In genomic region chr3:95433301-95433915, GRCm38 (mm10) we compare ENCODE assay signal across 9 mouse cellular contexts. TPM values are rescaled to one million over a fixed set of nuclear protein-coding genes. Genes with fewer than 3 reads are reported as not detected.
DNase-seq lines count a peak whose midpoint lies in the region; ATAC-seq and TF ChIP-seq lines count a peak whose summit lies in the region.
"Had no signal": no experiment of that assay in that cellular context is flagged by ENCODE, and none has a peak within 500 bp of the region (broad histone marks: within the 10 kb centered on the region; RNA-seq: fewer than 3 reads in every experiment).

No protein-coding gene starts in this region.

- TF ChIP-seq CTCF in kidney, adult 2 months (conservative IDR thresholded peaks at IDR 0.05; ENCODE audit: insufficient read depth, insufficient read length, low read depth, low read length): no peak

- H3K36me3 ChIP-seq in kidney, embryonic 15.5 days: peaks cover 18% of the 10 kb centered on the region
- H3K36me3 ChIP-seq in kidney, adult 2 months (ENCODE audit: control insufficient read depth, insufficient read depth, low read length): peaks cover 2% of the 10 kb centered on the region; the same call in 1 of the 2 replicates
- H3K36me3 ChIP-seq in hindbrain, embryonic 12.5 days: peaks cover 12% of the 10 kb centered on the region
- peaks cover 11% of the 10 kb centered on the region for H3K36me3 ChIP-seq in midbrain, embryonic 13.5 days

- H3K9me3 ChIP-seq in kidney, embryonic 15.5 days (replicated peaks): no peaks in the 10 kb centered on the region
- no peaks in the 10 kb centered on the region for H3K9me3 ChIP-seq in hindbrain, embryonic 12.5 days (replicated peaks)
- H3K9me3 ChIP-seq in midbrain, embryonic 13.5 days: no peaks in the 10 kb centered on the region

- DNase-seq in kidney, adult 2 months: no peak
- peak; percentile 33 for DNase-seq in NIH3T3 (ENCODE audit: low read depth)
- DNase-seq in right cerebral cortex, postnatal 4 days: no peak
- DNase-seq in adrenal gland, adult 2 months: no peak
- DNase-seq in gastrocnemius, postnatal 10 days: no peak

- peaks cover 18% of the 10 kb centered on the region; the same call in 1 of the 2 replicates for H3K4me1 ChIP-seq in kidney, embryonic 15.5 days
- no peaks in the 10 kb centered on the region; the same call in 1 of the 2 replicates for H3K4me1 ChIP-seq in kidney, adult 2 months (ENCODE audit: control insufficient read depth, insufficient read depth, low read length)
- H3K4me1 ChIP-seq in hindbrain, embryonic 12.5 days: peaks cover 7% of the 10 kb centered on the region
- peaks cover 23% of the 10 kb centered on the region for H3K4me1 ChIP-seq in midbrain, embryonic 13.5 days (replicated peaks)

- H3K27ac ChIP-seq in kidney, embryonic 15.5 days: peak overlapping the region; percentile 91
- no peak overlapping the region; the same call in 1 of the 2 replicates for H3K27ac ChIP-seq in kidney, adult 2 months (ENCODE audit: insufficient read depth, low read depth, low read length)
- H3K27ac ChIP-seq in hindbrain, embryonic 12.5 days: 0 out of 2 replicates have a peak overlapping the region, but pooled peaks have one; percentile 62
- H3K27ac ChIP-seq in midbrain, embryonic 13.5 days: peak overlapping the region; percentile 87; the same call in 1 of the 2 replicates

- 0 out of 2 replicates have a peak overlapping the region, but pooled peaks have one; percentile 23 for H3K9ac ChIP-seq in kidney, embryonic 15.5 days
- H3K9ac ChIP-seq in hindbrain, embryonic 12.5 days: no peak overlapping the region
- H3K9ac ChIP-seq in midbrain, embryonic 13.5 days (replicated peaks): 0 out of 2 replicates have a peak overlapping the region, but pooled peaks have one; percentile 84

- peak overlapping the region; percentile 65 for H3K4me2 ChIP-seq in kidney, embryonic 15.5 days
- H3K4me2 ChIP-seq in hindbrain, embryonic 12.5 days (replicated peaks): peak overlapping the region; percentile 73
- peak overlapping the region; percentile 75 for H3K4me2 ChIP-seq in midbrain, embryonic 13.5 days (replicated peaks)

- no peak for ATAC-seq in kidney, embryonic 15.5 days (replicated peaks; ENCODE audit: low FRiP score)
- ATAC-seq in hindbrain, embryonic 12.5 days (ENCODE audit: low FRiP score): 0 out of 2 replicates have a peak, but pooled peaks have one; percentile 6
- no peak for ATAC-seq in midbrain, embryonic 13.5 days

- no peaks in the 10 kb centered on the region for H3K27me3 ChIP-seq in kidney, embryonic 15.5 days
- no peaks in the 10 kb centered on the region for H3K27me3 ChIP-seq in kidney, adult 2 months (replicated peaks; ENCODE audit: control insufficient read depth, insufficient read depth, low read length)
- no peaks in the 10 kb centered on the region for H3K27me3 ChIP-seq in hindbrain, embryonic 12.5 days
- no peaks in the 10 kb centered on the region for H3K27me3 ChIP-seq in midbrain, embryonic 13.5 days

- TF ChIP-seq POLR2A in kidney, adult 2 months (IDR thresholded peaks at IDR 0.05; ENCODE audit: low read depth, low read length): no peak

- whole genome bisulfite sequencing in kidney, embryonic 15.5 days: 75% methylated on average over 10 of the region's 10 CpGs
- WGBS in kidney, adult 2 months: 66% methylated on average over 10 of the region's 10 CpGs
- WGBS in hindbrain, embryonic 12.5 days: 76% methylated on average over 10 of the region's 10 CpGs
- 79% methylated on average over 10 of the region's 10 CpGs for WGBS in midbrain, embryonic 13.5 days

- H3K4me3 ChIP-seq in kidney, embryonic 15.5 days (replicated peaks): peak overlapping the region; percentile 96
- H3K4me3 ChIP-seq in kidney, adult 2 months (ENCODE audit: insufficient read depth, low read depth, low read length): no peak overlapping the region; the same call in 1 of the 2 replicates
- H3K4me3 ChIP-seq in hindbrain, embryonic 12.5 days: peak overlapping the region; percentile 83
- peak overlapping the region; percentile 87 for H3K4me3 ChIP-seq in midbrain, embryonic 13.5 days (replicated peaks)

RNA-seq across cellular contexts. Expression of gene Arnt, which starts 0.8 kb away (rescaled TPM):
- polyA plus RNA-seq in kidney, embryonic 15.5 days (2015; fragmentation: Nextera tagmentation; extraction: Ambion mirVana): 42.5 and 43.1 TPM in 2 replicates
- polyA plus RNA-seq in kidney, adult 2 months (2012; rRNA removed): 26.4 and 28.7 TPM in 2 replicates
- 34.3 and 37.7 TPM in 2 replicates for polyA plus RNA-seq in hindbrain, embryonic 12.5 days (2016; fragmentation: Nextera tagmentation; extraction: Ambion mirVana)
- polyA plus RNA-seq in midbrain, embryonic 13.5 days (2015; fragmentation: Nextera tagmentation; extraction: Ambion mirVana): 22.5 and 26.1 TPM in 2 replicates
- total RNA-seq in adrenal gland, adult 2 months (2021): 10 to 100 TPM; 52.6 to 63.4 TPM
- 49.3 and 53.9 TPM in 2 replicates for polyA plus RNA-seq in adrenal gland, adult 2 months (2012; rRNA removed)
- total RNA-seq in gastrocnemius, postnatal 10 days (2021): 10 to 100 TPM; 43.7 to 55.6 TPM

RNA-seq across cellular contexts. Expression of gene 4930558C23Rik, which starts 30.8 kb away (rescaled TPM):
- polyA plus RNA-seq in kidney, embryonic 15.5 days (2015; fragmentation: Nextera tagmentation; extraction: Ambion mirVana): 0.23 TPM in 1 of 2 replicates, not detected in the other
- not detected in 2 replicates for polyA plus RNA-seq in kidney, adult 2 months (2012; rRNA removed)
- not detected in 2 replicates for polyA plus RNA-seq in hindbrain, embryonic 12.5 days (2016; fragmentation: Nextera tagmentation; extraction: Ambion mirVana)
- polyA plus RNA-seq in midbrain, embryonic 13.5 days (2015; fragmentation: Nextera tagmentation; extraction: Ambion mirVana): not detected in 2 replicates
- total RNA-seq in adrenal gland, adult 2 months (2021): not detected
- polyA plus RNA-seq in adrenal gland, adult 2 months (2012; rRNA removed): not detected in 2 replicates
- not detected for total RNA-seq in gastrocnemius, postnatal 10 days (2021)
- total RNA-seq: adrenal gland, postnatal 25 days had no signal
